9 mouse cellular contexts compared by ENCODE assay signal in genomic region chr7:89086348-89086747, GRCm38 (mm10).
A peak's percentile ranks its signal among the peaks of the same experiment; 100 is the strongest.
DNase-seq lines count a peak whose midpoint lies in the region; ATAC-seq and TF ChIP-seq lines count a peak whose summit lies in the region.
"Had no signal": no experiment of that assay in that cellular context is flagged by ENCODE, and none has a peak within 500 bp of the region (broad histone marks: within the 10 kb centered on the region; RNA-seq: fewer than 3 reads in every experiment).

No protein-coding gene starts in this region.

- no peak overlapping the region for H3K9ac ChIP-seq in hindbrain, embryonic 11.5 days (ENCODE audit: low read depth, low read length)
- no peak overlapping the region for H3K9ac ChIP-seq in embryonic facial prominence, embryonic 14.5 days (ENCODE audit: low read depth, low read length)
- H3K9ac ChIP-seq in stomach, postnatal 0 days (ENCODE audit: low read length), result no peak overlapping the region
- H3K9ac ChIP-seq: liver, embryonic 13.5 days had no signal

- no peaks in the 10 kb centered on the region for H3K36me3 ChIP-seq in hindbrain, embryonic 11.5 days (ENCODE audit: control insufficient read depth, insufficient read depth, low read length)
- H3K36me3 ChIP-seq in hindbrain, embryonic 10.5 days, result no peaks in the 10 kb centered on the region
- no peaks in the 10 kb centered on the region for H3K36me3 ChIP-seq in embryonic facial prominence, embryonic 14.5 days (ENCODE audit: control insufficient read depth, insufficient read depth, low read length)
- H3K36me3 ChIP-seq in stomach, postnatal 0 days (ENCODE audit: control insufficient read depth, insufficient read depth, low read length), result no peaks in the 10 kb centered on the region
- H3K36me3 ChIP-seq: liver, embryonic 13.5 days had no signal

- no peaks in the 10 kb centered on the region for H3K9me3 ChIP-seq in hindbrain, embryonic 11.5 days (ENCODE audit: control insufficient read depth, low read length)
- no peaks in the 10 kb centered on the region for H3K9me3 ChIP-seq in hindbrain, embryonic 10.5 days
- H3K9me3 ChIP-seq in embryonic facial prominence, embryonic 14.5 days (ENCODE audit: control insufficient read depth, low read length), result no peaks in the 10 kb centered on the region
- no peaks in the 10 kb centered on the region for H3K9me3 ChIP-seq in stomach, postnatal 0 days (ENCODE audit: control insufficient read depth, low read length)
- H3K9me3 ChIP-seq: liver, embryonic 13.5 days had no signal

- TF ChIP-seq CTCF in Patski (IDR thresholded peaks at IDR 0.05), result peak; percentile 65
- TF ChIP-seq CTCF in stomach, postnatal 0 days (IDR thresholded peaks at IDR 0.05; ENCODE audit: low read depth), result peak; percentile 80

- H3K27ac ChIP-seq in hindbrain, embryonic 11.5 days (ENCODE audit: low read depth, low read length), result no peak overlapping the region
- H3K27ac ChIP-seq in hindbrain, embryonic 10.5 days, result no peak overlapping the region
- no peak overlapping the region for H3K27ac ChIP-seq in embryonic facial prominence, embryonic 14.5 days (replicated peaks; ENCODE audit: low read depth, low read length)
- H3K27ac ChIP-seq in stomach, postnatal 0 days (replicated peaks), result no peak overlapping the region
- H3K27ac ChIP-seq: liver, embryonic 13.5 days had no signal

- H3K4me2 ChIP-seq in hindbrain, embryonic 11.5 days (replicated peaks; ENCODE audit: low read depth, low read length), result no peak overlapping the region
- H3K4me2 ChIP-seq in embryonic facial prominence, embryonic 14.5 days (ENCODE audit: low read depth, low read length), result no peak overlapping the region
- no peak overlapping the region for H3K4me2 ChIP-seq in stomach, postnatal 0 days (replicated peaks; ENCODE audit: low read depth)
- H3K4me2 ChIP-seq: liver, embryonic 13.5 days had no signal

- no peak overlapping the region for H3K4me3 ChIP-seq in hindbrain, embryonic 11.5 days (ENCODE audit: low read depth, low read length)
- H3K4me3 ChIP-seq in hindbrain, embryonic 10.5 days, result no peak overlapping the region
- H3K4me3 ChIP-seq in embryonic facial prominence, embryonic 14.5 days (ENCODE audit: low read depth, low read length), result no peak overlapping the region
- no peak overlapping the region for H3K4me3 ChIP-seq in stomach, postnatal 0 days (ENCODE audit: low read depth, low read length)
- H3K4me3 ChIP-seq: liver, embryonic 13.5 days had no signal

- intact Hi-C loops in gastrocnemius, postnatal 36 days (cut with DNase I), result no loop called here

- peak; percentile 45 for DNase-seq in hindbrain, embryonic 11.5 days (ENCODE audit: low spot score)
- DNase-seq in hindbrain, embryonic 10.5 days (ENCODE audit: low spot score), result no peak
- peak; percentile 48 for DNase-seq in A20 (ENCODE audit: low read depth, low spot score)
- peak; percentile 4 for DNase-seq in Patski (ENCODE audit: low read depth, low spot score)
- DNase-seq in embryonic facial prominence, embryonic 14.5 days (ENCODE audit: low spot score), result peak; percentile 45
- DNase-seq in layer of hippocampus, adult 9-11 months, result peak; percentile 9
- DNase-seq in stomach, postnatal 0 days (ENCODE audit: low spot score), result no peak
- no peak for DNase-seq in gastrocnemius, postnatal 36 days
- DNase-seq: liver, embryonic 13.5 days had no signal

- H3K4me1 ChIP-seq in hindbrain, embryonic 11.5 days (replicated peaks; ENCODE audit: control insufficient read depth, insufficient read depth, low read length), result no peaks in the 10 kb centered on the region
- no peaks in the 10 kb centered on the region for H3K4me1 ChIP-seq in hindbrain, embryonic 10.5 days (replicated peaks)
- no peaks in the 10 kb centered on the region for H3K4me1 ChIP-seq in embryonic facial prominence, embryonic 14.5 days (ENCODE audit: control insufficient read depth, insufficient read depth, low read length)
- no peaks in the 10 kb centered on the region for H3K4me1 ChIP-seq in stomach, postnatal 0 days (replicated peaks; ENCODE audit: control insufficient read depth, insufficient read depth)
- H3K4me1 ChIP-seq: liver, embryonic 13.5 days had no signal

- peak; percentile 53; the same call in 1 of the 2 replicates for ATAC-seq in hindbrain, embryonic 11.5 days (ENCODE audit: low FRiP score)
- ATAC-seq in Patski, result peak; percentile 92
- ATAC-seq in embryonic facial prominence, embryonic 14.5 days (ENCODE audit: low read depth), result no peak
- ATAC-seq in stomach, postnatal 0 days (ENCODE audit: low FRiP score, low TSS enrichment), result no peak

- in situ Hi-C loops in Patski (cut with MboI; ENCODE audit: low pct_unique_long_range_greater_than_20kb), result loop anchor here (5.0 kb wide), 1 partner anchor 41 kb away; no protein-coding TSS in a partner anchor

- TF ChIP-seq EP300 in stomach, postnatal 0 days (optimal IDR thresholded peaks at IDR 0.05), result no peak

- H3K27me3 ChIP-seq in hindbrain, embryonic 11.5 days (ENCODE audit: control insufficient read depth, insufficient read depth, low read length), result no peaks in the 10 kb centered on the region
- H3K27me3 ChIP-seq in hindbrain, embryonic 10.5 days (ENCODE audit: insufficient read depth, poor library complexity, severe bottlenecking), result no peaks in the 10 kb centered on the region
- no peaks in the 10 kb centered on the region for H3K27me3 ChIP-seq in Patski
- no peaks in the 10 kb centered on the region for H3K27me3 ChIP-seq in embryonic facial prominence, embryonic 14.5 days (replicated peaks; ENCODE audit: control insufficient read depth, insufficient read depth, low read length)
- no peaks in the 10 kb centered on the region for H3K27me3 ChIP-seq in stomach, postnatal 0 days (ENCODE audit: control insufficient read depth, insufficient read depth, low read length)
- H3K27me3 ChIP-seq: liver, embryonic 13.5 days had no signal

- POLR2A ChIA-PET in Patski (lab: Charles Lee), result no interaction called here

- WGBS in hindbrain, embryonic 11.5 days, result 95% methylated on average over 1 of the region's 1 CpGs
- 76% methylated on average over 1 of the region's 1 CpGs for WGBS in hindbrain, embryonic 10.5 days
- 80% methylated on average over 1 of the region's 1 CpGs for WGBS in embryonic facial prominence, embryonic 14.5 days
- WGBS in stomach, postnatal 0 days, result 81% methylated on average over 1 of the region's 1 CpGs

- CTCF ChIA-PET in Patski (lab: Charles Lee), result interaction anchor here (0.9 to 2.7 kb wide), 9 partner anchors 9 to 333 kb away, joined by 3 to 9 read pairs (median 4); no protein-coding TSS in a partner anchor

Comparison
In these comparisons a context has a peak if more than half of its experiments do, and no peak if none do; other contexts are left out.
1. DNase-seq: peak in hindbrain, embryonic 11.5 days (single experiment), A20 (single experiment), Patski (single experiment), embryonic facial prominence, embryonic 14.5 days (single experiment) and layer of hippocampus, adult 9-11 months (single experiment); none in hindbrain, embryonic 10.5 days (single experiment), stomach, postnatal 0 days (single experiment) and gastrocnemius, postnatal 36 days (0 of 2).
2. ATAC-seq: peak in hindbrain, embryonic 11.5 days (single experiment) and Patski (single experiment); none in embryonic facial prominence, embryonic 14.5 days (single experiment) and stomach, postnatal 0 days (single experiment).